Mouse (Mus musculus) natural killer cell, adult 2 months (primary cell): ENCODE results near the gene Daam2.

Source experiments
- DNase-seq, 2 experiments: peaks; one replicate each; pipeline ENCODE4 v3.0.0; 2022; ENCODE audit warnings: low spot score in 2 of 2

The Daam2 gene

DNA sequence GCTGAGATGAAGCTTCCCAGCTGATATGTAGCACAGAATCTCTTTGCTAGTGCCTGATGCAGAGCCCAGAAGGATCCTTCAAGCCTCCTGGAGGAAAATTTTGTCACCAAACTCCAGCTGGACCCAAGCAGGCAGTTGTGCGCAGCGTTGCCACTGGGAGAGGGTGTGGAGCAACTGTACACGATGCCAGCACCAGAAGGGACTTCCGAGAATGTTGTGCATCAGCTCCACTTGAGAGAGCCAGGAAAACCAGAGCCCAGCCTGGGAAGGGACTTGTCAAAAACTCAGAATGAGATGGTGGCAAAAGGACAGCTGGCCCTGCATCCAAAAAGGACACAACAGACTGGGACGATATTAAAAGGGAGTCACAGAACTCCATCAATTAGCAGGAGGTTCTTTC is 32.5 kb downstream of the Daam2 start:
- no peak for DNase-seq

DNA sequence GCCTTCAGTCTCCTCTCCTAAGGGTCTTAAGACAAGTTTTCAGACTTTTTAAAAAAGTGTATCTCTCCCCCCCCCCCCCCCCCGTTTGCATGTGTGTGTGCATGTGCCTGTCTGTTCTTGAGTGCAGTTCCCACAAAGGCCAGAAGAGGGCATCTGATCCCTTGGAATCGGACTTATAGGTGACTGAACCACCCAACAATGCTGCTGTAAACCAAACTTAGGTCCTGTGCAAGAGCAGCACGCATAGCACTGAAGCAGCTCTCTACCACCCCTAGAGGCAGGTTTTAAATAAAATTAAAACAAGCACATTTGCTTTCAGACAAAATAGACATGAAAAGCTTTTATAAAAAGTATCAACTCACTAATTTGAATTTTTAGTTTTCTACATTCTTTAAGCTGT is 33.9 kb downstream of the Daam2 start:
- peak in 1 of 2 experiments; percentile 5 for DNase-seq

GRCm38 (mm10) chr17:49528503-49529205 is 35.5 kb downstream of the Daam2 start:
- DNase-seq: no peak

- DNase-seq: no peak
Measured at GRCm38 (mm10) chr17:49528033-49528432, 36.1 kb downstream of the Daam2 start.

- no peak for DNase-seq
Measured at GRCm38 (mm10) chr17:49526566-49526965, 37.6 kb downstream of the Daam2 start.

GRCm38 (mm10) chr17:49525911-49526310 is 38.2 kb downstream of the Daam2 start:
- DNase-seq: no peak

- DNase-seq: no peak
Measured at GRCm38 (mm10) chr17:49524584-49524983, 39.6 kb downstream of the Daam2 start.

DNA sequence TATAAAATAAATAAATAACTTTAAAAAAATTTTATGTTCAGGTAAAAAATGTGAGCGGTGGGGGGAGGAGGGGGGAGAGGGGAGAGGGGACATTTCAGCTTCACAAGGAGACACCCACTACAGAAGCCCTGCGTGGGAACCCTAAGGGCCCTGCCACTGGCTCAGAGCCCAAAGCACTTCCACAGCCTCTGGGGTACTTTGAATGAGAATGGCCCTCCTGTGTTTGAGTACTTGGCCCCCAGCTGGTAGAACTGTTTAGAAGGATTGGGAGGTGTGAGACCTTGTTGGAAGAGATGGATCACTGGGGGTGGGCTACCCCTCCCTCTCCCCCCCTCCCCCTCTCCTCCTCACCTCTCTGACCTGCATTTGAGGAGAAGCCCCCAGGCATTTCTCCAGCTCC is 41.7 kb downstream of the Daam2 start:
- no peak for DNase-seq

GRCm38 (mm10) chr17:49522002-49522401 is 42.1 kb downstream of the Daam2 start:
- DNase-seq: no peak

DNA sequence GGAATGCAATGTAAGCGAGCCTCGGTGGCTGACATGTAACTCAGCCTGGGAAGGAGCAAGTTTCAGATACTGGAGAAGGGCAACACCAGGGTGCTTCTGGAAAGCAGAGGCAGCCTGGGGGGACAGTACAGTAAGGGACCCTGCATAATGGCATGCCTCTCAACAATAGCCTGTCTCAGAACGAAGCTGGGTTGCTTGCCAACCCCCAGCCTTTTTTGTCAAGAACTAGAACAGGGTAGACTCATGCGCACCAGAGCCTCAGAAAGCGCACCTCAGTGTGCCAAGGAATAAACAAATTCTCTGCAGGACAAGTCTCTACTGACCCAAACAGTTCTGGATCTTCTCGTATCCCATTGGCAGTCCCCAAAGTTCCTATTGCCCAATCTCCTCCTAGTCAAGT is 43.5 kb downstream of the Daam2 start:
- DNase-seq: no peak

DNA sequence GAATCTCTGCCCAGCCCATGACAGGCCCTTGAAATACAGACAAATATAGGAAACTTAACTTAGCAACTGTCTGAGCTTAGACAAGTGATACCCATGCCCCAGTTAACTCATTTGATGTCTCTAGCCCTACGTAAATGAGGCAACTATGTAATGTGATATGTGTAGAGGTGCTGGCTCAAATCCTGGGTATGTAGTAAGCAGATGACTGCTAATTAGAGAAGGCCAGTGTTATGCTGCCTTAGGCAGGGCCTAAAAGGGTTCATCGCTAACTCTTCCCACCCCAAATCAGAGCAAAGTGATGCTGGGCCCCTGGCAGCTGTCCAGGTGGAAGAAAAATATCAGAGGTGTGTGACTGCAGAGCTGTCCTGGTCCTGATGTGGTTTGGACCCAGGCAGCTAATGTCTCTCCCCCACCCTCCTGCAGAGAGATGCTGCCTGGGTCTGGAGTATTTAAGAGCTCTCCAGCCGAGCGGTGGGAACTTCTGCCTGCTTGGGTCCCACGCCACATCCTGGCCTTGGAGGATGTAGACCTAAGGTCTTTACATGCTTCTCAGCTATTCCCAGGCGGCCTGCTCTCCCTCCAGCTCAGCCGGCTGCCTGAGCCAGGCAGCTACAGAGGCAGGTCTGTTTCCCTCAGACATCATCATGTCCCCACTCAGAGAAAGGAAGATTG is 44.4 kb downstream of the Daam2 start:
- no peak for DNase-seq

GRCm38 (mm10) chr17:49517091-49517490 is 47.1 kb downstream of the Daam2 start:
- no peak for DNase-seq

GRCm38 (mm10) chr17:49515678-49516077 is 48.5 kb downstream of the Daam2 start:
- no peak for DNase-seq

- no peak for DNase-seq
Measured at GRCm38 (mm10) chr17:49515141-49515540, 49.0 kb downstream of the Daam2 start.

GRCm38 (mm10) chr17:49512671-49513085 is 51.5 kb downstream of the Daam2 start:
- DNase-seq: no peak

GRCm38 (mm10) chr17:49509431-49509830 is 54.7 kb downstream of the Daam2 start:
- DNase-seq: no peak

DNA sequence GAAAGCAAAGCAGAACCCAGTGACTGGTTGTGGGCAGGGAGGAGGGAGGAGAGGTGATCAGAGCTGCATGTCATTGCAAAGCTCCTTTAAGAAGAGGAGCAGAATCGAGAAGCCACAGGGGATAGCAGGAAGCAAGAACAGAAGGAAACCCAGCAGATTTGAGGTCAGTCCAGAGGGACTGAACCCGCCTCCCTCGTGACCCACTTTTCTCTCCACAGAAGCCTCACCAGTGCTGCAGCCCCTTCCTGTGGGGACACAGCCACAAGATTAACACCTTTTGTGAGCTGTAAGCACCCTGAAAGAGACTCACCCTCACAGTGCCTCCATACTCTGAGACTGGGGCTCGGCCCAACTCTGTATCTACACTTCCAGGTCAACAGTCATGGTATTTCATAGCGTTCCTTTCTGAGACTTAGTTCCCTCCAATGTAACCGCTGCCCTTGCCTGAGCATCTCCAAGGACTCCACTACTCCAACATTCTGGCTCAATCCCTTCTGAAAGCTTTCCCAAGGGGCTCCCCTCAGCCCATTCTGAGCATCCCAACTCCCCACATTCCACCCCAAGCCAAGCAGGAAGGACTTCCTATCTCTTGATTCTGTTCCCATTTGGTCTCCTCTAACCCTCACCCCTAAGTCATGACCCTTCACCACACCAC is 60.8 kb downstream of the Daam2 start:
- DNase-seq: peak in 1 of 2 experiments; percentile 1

DNA sequence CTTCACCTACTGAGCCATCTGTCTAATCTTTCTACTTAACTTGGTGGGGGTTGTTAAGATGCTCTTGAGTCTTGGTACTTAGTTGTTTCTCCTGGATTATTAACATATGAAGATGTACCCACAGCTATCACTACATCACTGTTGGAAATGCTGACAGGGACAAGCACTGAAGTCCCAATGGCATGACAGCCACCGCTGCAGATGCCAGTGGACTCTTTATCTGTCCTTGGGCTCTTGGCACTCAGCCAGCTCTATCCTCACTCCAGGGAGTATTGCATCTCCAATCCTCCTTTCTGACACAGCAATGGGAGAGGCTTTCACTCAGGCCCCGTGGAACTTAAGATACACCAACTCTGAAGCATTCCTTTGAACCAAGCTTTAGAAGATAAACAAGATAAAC is 63.9 kb downstream of the Daam2 start:
- DNase-seq: no peak

- no peak for DNase-seq
Measured at GRCm38 (mm10) chr17:49499635-49500034, 64.5 kb downstream of the Daam2 start.

DNA sequence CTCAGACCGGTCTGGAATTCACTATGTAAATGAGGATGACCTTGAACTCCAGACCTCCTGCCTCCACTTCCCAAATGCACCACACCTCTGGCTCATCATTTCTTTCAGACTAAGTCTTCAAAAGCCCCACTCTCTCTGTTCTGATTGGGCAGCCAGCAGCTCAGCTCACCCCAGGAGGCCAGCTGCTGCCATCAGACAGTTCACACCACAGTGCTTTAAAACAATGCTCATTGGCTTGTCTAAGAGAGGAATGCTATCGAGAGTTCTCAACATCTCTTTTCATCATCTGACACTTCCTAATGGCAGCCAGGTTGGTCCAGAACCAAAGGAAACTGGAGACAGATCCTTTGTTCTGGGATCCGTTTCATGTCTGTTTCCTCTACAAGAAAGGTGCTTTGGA is 66.0 kb downstream of the Daam2 start:
- no peak for DNase-seq

DNA sequence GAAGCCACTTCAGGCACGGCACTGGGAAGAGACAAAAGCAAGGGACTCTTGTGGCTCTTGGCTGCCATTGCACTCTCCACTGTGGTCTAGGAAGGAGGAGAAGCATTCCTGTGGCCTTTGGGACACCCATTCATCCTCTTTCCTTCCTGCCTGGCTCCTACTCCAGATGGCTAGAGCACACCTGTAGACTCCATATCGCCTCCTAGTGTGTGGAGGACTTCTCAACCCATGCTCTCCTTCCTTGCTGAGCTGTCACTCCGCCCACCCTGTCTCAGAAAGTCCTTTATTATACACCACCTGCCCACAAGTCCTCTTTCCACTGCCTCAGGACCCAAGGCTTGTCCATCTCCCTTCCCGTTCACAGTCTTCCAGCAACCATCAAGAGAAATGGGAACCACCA is 70.9 kb downstream of the Daam2 start:
- DNase-seq: no peak

DNA sequence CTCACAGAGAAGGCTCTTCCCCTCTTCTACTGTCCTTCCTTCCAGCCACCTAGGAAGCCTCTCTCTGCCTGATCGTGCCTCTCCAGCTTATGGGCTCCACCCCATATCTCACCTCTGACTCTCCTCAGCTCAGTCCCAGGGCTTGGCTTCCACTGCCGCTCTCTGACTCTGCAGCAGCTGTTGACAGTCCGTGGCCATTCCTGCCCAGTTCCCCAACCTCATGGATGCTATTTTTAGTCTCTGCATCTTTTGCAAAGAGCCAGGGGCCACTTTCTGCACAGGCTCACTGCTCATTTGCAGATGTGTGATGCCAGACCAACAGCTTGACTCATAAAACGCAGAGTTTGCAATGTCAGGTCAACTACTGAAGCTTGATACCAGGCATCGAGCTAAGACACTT is 75.0 kb downstream of the Daam2 start:
- no peak for DNase-seq

DNA sequence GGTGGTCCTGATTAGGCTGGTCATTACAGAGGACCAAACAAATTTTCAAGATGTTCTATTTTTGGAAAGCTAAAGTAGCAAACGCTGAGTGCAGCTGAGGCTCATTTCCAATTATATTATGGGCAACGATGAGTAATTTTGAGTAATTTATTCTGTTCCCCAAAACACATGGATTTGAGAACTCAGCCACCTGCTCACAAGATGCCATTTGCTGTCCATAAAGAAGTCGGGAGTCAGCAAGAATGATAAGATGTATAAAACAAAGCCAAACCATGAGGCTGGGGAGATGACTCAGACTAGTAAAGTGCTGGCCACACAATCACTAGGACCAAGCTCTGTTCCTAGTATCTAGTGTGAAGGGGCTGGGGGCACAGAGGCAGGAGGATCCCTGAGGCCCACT is 79.7 kb downstream of the Daam2 start:
- no peak for DNase-seq
